Mouse (Mus musculus): ENCODE measurements around the gene Zfp553. TPM values are rescaled to one million over a fixed set of nuclear protein-coding genes. Genes with fewer than 3 reads are reported as not detected.
A peak's percentile ranks its signal among the peaks of the same experiment; 100 is the strongest.

Zfp553 gene
- polyA plus RNA-seq, 1 experiment from 2014 or later = 74.7 TPM

GRCm38 (mm10) chr7:127272566-127272965 lies 39.7 kb downstream of the Zfp553 start:
- no peaks in the 10 kb centered on the region for H3K27me3 ChIP-seq (ENCODE audit: poor library complexity, severe bottlenecking)
- DNase-seq (ENCODE audit: extremely low spot score, low spot score) = no peak
- 95% methylated on average over 15 of the region's 15 CpGs for WGBS
- peaks cover 47% of the 10 kb centered on the region for H3K36me3 ChIP-seq (replicated peaks)
- peaks cover 20% of the 10 kb centered on the region for H3K4me1 ChIP-seq
- H3K4me3 ChIP-seq = peak overlapping the region; percentile 94
- peaks cover 12% of the 10 kb centered on the region; the same call in 1 of the 2 replicates for H3K9me3 ChIP-seq
- no peak overlapping the region for H3K27ac ChIP-seq

- H3K9me3 ChIP-seq = peaks cover 10% of the 10 kb centered on the region; the same call in 1 of the 2 replicates
- DNase-seq (ENCODE audit: extremely low spot score, low spot score) = no peak
- H3K27ac ChIP-seq = peak overlapping the region; percentile 96
- H3K27me3 ChIP-seq (ENCODE audit: poor library complexity, severe bottlenecking) = no peaks in the 10 kb centered on the region
- 19% methylated on average over 50 of the region's 50 CpGs for WGBS
- H3K36me3 ChIP-seq (replicated peaks) = peaks cover 46% of the 10 kb centered on the region
- peaks cover 22% of the 10 kb centered on the region for H3K4me1 ChIP-seq
- H3K4me3 ChIP-seq = peak overlapping the region; percentile 94
Observed at GRCm38 (mm10) chr7:127273118-127273923, 40.5 kb downstream of the Zfp553 start.

GRCm38 (mm10) chr7:127273925-127274789 lies 41.3 kb downstream of the Zfp553 start, which contains the start of gene Sephs2:
TSS of gene Sephs2 (minus strand) at chr7:127274055.
- Histone ChIP-seq H3K36me3 (replicated peaks) (peaks cover 39% of the 10 kb centered on the region), H3K27me3 (ENCODE audit: poor library complexity, severe bottlenecking) (no peaks in the 10 kb centered on the region), H3K4me1 (peaks cover 27% of the 10 kb centered on the region), H3K9me3 (peaks cover 7% of the 10 kb centered on the region; the same call in 1 of the 2 replicates), H3K27ac (peak within 1 kb of the TSS; percentile 96), H3K4me3 (peak within 1 kb of the TSS; percentile 94)
- DNase-seq (ENCODE audit: extremely low spot score, low spot score) = peak; percentile 92
- 4% methylated on average over 39 of the region's 39 CpGs for WGBS

GRCm38 (mm10) chr7:127276519-127276961 lies 43.7 kb downstream of the Zfp553 start:
- peaks cover 15% of the 10 kb centered on the region for H3K36me3 ChIP-seq (replicated peaks)
- DNase-seq (ENCODE audit: extremely low spot score, low spot score) = no peak
- H3K9me3 ChIP-seq = peaks cover 7% of the 10 kb centered on the region; the same call in 1 of the 2 replicates
- WGBS = 79% methylated on average over 5 of the region's 5 CpGs
- no peak overlapping the region for H3K4me3 ChIP-seq
- no peak overlapping the region for H3K27ac ChIP-seq
- peaks cover 27% of the 10 kb centered on the region for H3K4me1 ChIP-seq
- H3K27me3 ChIP-seq (ENCODE audit: poor library complexity, severe bottlenecking) = no peaks in the 10 kb centered on the region

GRCm38 (mm10) chr7:127278311-127278710 lies 45.5 kb downstream of the Zfp553 start:
- H3K27ac ChIP-seq = peak overlapping the region; percentile 58
- no peaks in the 10 kb centered on the region for H3K9me3 ChIP-seq
- peak; percentile 49 for DNase-seq (ENCODE audit: extremely low spot score, low spot score)
- peaks cover 15% of the 10 kb centered on the region for H3K4me1 ChIP-seq
- no peaks in the 10 kb centered on the region for H3K27me3 ChIP-seq (ENCODE audit: poor library complexity, severe bottlenecking)
- no peak overlapping the region for H3K4me3 ChIP-seq
- WGBS = 28% methylated on average over 8 of the region's 8 CpGs
- no peaks in the 10 kb centered on the region for H3K36me3 ChIP-seq (replicated peaks)

- Histone ChIP-seq H3K9me3 (no peaks in the 10 kb centered on the region), H3K36me3 (replicated peaks) (no peaks in the 10 kb centered on the region), H3K27me3 (ENCODE audit: poor library complexity, severe bottlenecking) (no peaks in the 10 kb centered on the region), H3K27ac (no peak overlapping the region), H3K4me3 (no peak overlapping the region), H3K4me1 (peaks cover 7% of the 10 kb centered on the region; the same call in 1 of the 2 replicates)
- DNase-seq (ENCODE audit: extremely low spot score, low spot score) = no peak
- 83% methylated on average over 3 of the region's 3 CpGs for WGBS
Observed at GRCm38 (mm10) chr7:127280092-127280491, 47.2 kb downstream of the Zfp553 start.

GRCm38 (mm10) chr7:127281114-127281513 lies 48.3 kb downstream of the Zfp553 start:
- H3K4me3 ChIP-seq = no peak overlapping the region
- H3K9me3 ChIP-seq = peaks cover under 1% of the 10 kb centered on the region; the same call in 1 of the 2 replicates
- no peaks in the 10 kb centered on the region for H3K36me3 ChIP-seq (replicated peaks)
- 81% methylated on average over 4 of the region's 4 CpGs for WGBS
- peaks cover 7% of the 10 kb centered on the region; the same call in 1 of the 2 replicates for H3K4me1 ChIP-seq
- H3K27me3 ChIP-seq (ENCODE audit: poor library complexity, severe bottlenecking) = no peaks in the 10 kb centered on the region
- no peak for DNase-seq (ENCODE audit: extremely low spot score, low spot score)
- no peak overlapping the region for H3K27ac ChIP-seq

- no peak overlapping the region for H3K27ac ChIP-seq
- WGBS = 93% methylated on average over 2 of the region's 2 CpGs
- H3K36me3 ChIP-seq (replicated peaks) = no peaks in the 10 kb centered on the region
- peaks cover 11% of the 10 kb centered on the region for H3K9me3 ChIP-seq
- H3K27me3 ChIP-seq (ENCODE audit: poor library complexity, severe bottlenecking) = no peaks in the 10 kb centered on the region
- no peak overlapping the region for H3K4me3 ChIP-seq
- DNase-seq (ENCODE audit: extremely low spot score, low spot score) = no peak
- H3K4me1 ChIP-seq = peaks cover 7% of the 10 kb centered on the region; the same call in 1 of the 2 replicates
Observed at GRCm38 (mm10) chr7:127282190-127282589, 49.3 kb downstream of the Zfp553 start.

- H3K36me3 ChIP-seq (replicated peaks) = no peaks in the 10 kb centered on the region
- H3K4me3 ChIP-seq = no peak overlapping the region
- no peaks in the 10 kb centered on the region for H3K27me3 ChIP-seq (ENCODE audit: poor library complexity, severe bottlenecking)
- DNase-seq (ENCODE audit: extremely low spot score, low spot score) = no peak
- H3K27ac ChIP-seq = no peak overlapping the region
- 75% methylated on average over 10 of the region's 10 CpGs for WGBS
- H3K9me3 ChIP-seq = peaks cover 24% of the 10 kb centered on the region
- H3K4me1 ChIP-seq = peaks cover 3% of the 10 kb centered on the region; the same call in 1 of the 2 replicates
Observed at GRCm38 (mm10) chr7:127285154-127285553, 52.3 kb downstream of the Zfp553 start.

Other genes starting within 250 kb of the Zfp553 start
- gene Mvp, start 218.4 kb upstream of the Zfp553 start, polyA plus RNA-seq (2016; fragmentation: Nextera tagmentation; extraction: Ambion mirVana) = 3.3 TPM in 2 replicates
- gene Pagr1b, start 216.6 kb upstream of the Zfp553 start, polyA plus RNA-seq (2016; fragmentation: Nextera tagmentation; extraction: Ambion mirVana) = not detected in 2 replicates
- 92.7 and 121 TPM in 2 replicates for gene Pagr1a, start 215.7 kb upstream of the Zfp553 start, polyA plus RNA-seq (2016; fragmentation: Nextera tagmentation; extraction: Ambion mirVana)
- 32.6 and 46.7 TPM in 2 replicates for gene Gm42742, start 212.0 kb upstream of the Zfp553 start, polyA plus RNA-seq (2016; fragmentation: Nextera tagmentation; extraction: Ambion mirVana)
- 3.5 and 4.0 TPM in 2 replicates for gene Prrt2, start 211.8 kb upstream of the Zfp553 start, polyA plus RNA-seq (2016; fragmentation: Nextera tagmentation; extraction: Ambion mirVana)
- 60.2 and 65.7 TPM in 2 replicates for gene Maz, start 206.0 kb upstream of the Zfp553 start, polyA plus RNA-seq (2016; fragmentation: Nextera tagmentation; extraction: Ambion mirVana)
- 223 and 226 TPM in 2 replicates for gene Kif22, start 190.6 kb upstream of the Zfp553 start, polyA plus RNA-seq (2016; fragmentation: Nextera tagmentation; extraction: Ambion mirVana)
- gene Zg16, start 145.7 kb upstream of the Zfp553 start, polyA plus RNA-seq (2016; fragmentation: Nextera tagmentation; extraction: Ambion mirVana) = not detected in 2 replicates
- 0.74 TPM in 2 replicates for gene AI467606, start 141.7 kb upstream of the Zfp553 start, polyA plus RNA-seq (2016; fragmentation: Nextera tagmentation; extraction: Ambion mirVana)
- gene Qprt, start 110.8 kb upstream of the Zfp553 start, polyA plus RNA-seq (2016; fragmentation: Nextera tagmentation; extraction: Ambion mirVana) = 11.3 and 12.3 TPM in 2 replicates
- 0.07 and 0.10 TPM in 2 replicates for gene Spn, start 95.2 kb upstream of the Zfp553 start, polyA plus RNA-seq (2016; fragmentation: Nextera tagmentation; extraction: Ambion mirVana)
- 111 and 114 TPM in 2 replicates for gene Cd2bp2, start 37.0 kb upstream of the Zfp553 start, polyA plus RNA-seq (2016; fragmentation: Nextera tagmentation; extraction: Ambion mirVana)
- gene Tbc1d10b, start 24.6 kb upstream of the Zfp553 start, polyA plus RNA-seq (2016; fragmentation: Nextera tagmentation; extraction: Ambion mirVana) = 27.3 and 29.2 TPM in 2 replicates
- gene Mylpf, start 24.2 kb upstream of the Zfp553 start, polyA plus RNA-seq (2016; fragmentation: Nextera tagmentation; extraction: Ambion mirVana) = 10.7 and 10.8 TPM in 2 replicates
- 30.3 and 32.3 TPM in 2 replicates for gene Sept1, start 69 bp downstream of the Zfp553 start, polyA plus RNA-seq (2016; fragmentation: Nextera tagmentation; extraction: Ambion mirVana)
- 55.8 and 57.7 TPM in 2 replicates for gene Zfp771, start 11.2 kb downstream of the Zfp553 start, polyA plus RNA-seq (2016; fragmentation: Nextera tagmentation; extraction: Ambion mirVana)
- gene Dctpp1, start 27.6 kb downstream of the Zfp553 start, polyA plus RNA-seq (2016; fragmentation: Nextera tagmentation; extraction: Ambion mirVana) = 379 and 383 TPM in 2 replicates
- gene Sephs2, start 41.0 kb downstream of the Zfp553 start, polyA plus RNA-seq (2016; fragmentation: Nextera tagmentation; extraction: Ambion mirVana) = 84.0 and 88.2 TPM in 2 replicates
- 0.22 and 0.36 TPM in 2 replicates for gene Itgal, start 63.2 kb downstream of the Zfp553 start, polyA plus RNA-seq (2016; fragmentation: Nextera tagmentation; extraction: Ambion mirVana)
- 17.6 and 18.9 TPM in 2 replicates for gene Zfp768, start 112.5 kb downstream of the Zfp553 start, polyA plus RNA-seq (2016; fragmentation: Nextera tagmentation; extraction: Ambion mirVana)
- gene Zfp747, start 143.0 kb downstream of the Zfp553 start, polyA plus RNA-seq (2016; fragmentation: Nextera tagmentation; extraction: Ambion mirVana) = 7.6 TPM in 2 replicates
- gene 9130019O22Rik, start 154.1 kb downstream of the Zfp553 start, polyA plus RNA-seq (2016; fragmentation: Nextera tagmentation; extraction: Ambion mirVana) = 4.8 and 5.3 TPM in 2 replicates
- gene E430018J23Rik, start 160.6 kb downstream of the Zfp553 start, polyA plus RNA-seq (2016; fragmentation: Nextera tagmentation; extraction: Ambion mirVana) = 4.2 and 4.8 TPM in 2 replicates
- gene Zfp764, start 173.8 kb downstream of the Zfp553 start, polyA plus RNA-seq (2016; fragmentation: Nextera tagmentation; extraction: Ambion mirVana) = 5.8 and 6.1 TPM in 2 replicates
- 33.9 and 35.0 TPM in 2 replicates for gene Zfp688, start 189.0 kb downstream of the Zfp553 start, polyA plus RNA-seq (2016; fragmentation: Nextera tagmentation; extraction: Ambion mirVana)
- gene Zfp689, start 216.1 kb downstream of the Zfp553 start, polyA plus RNA-seq (2016; fragmentation: Nextera tagmentation; extraction: Ambion mirVana) = 14.4 and 15.4 TPM in 2 replicates
- gene Prr14, start 226.6 kb downstream of the Zfp553 start, polyA plus RNA-seq (2016; fragmentation: Nextera tagmentation; extraction: Ambion mirVana) = 47.3 and 50.9 TPM in 2 replicates
- 7.3 and 7.7 TPM in 2 replicates for gene Fbrs, start 246.1 kb downstream of the Zfp553 start, polyA plus RNA-seq (2016; fragmentation: Nextera tagmentation; extraction: Ambion mirVana)

Measured in forebrain, embryonic 10.5 days (tissue).